Mouse (Mus musculus) heart, adult 2 months (tissue): Measurements from ENCODE around the gene Ccl17.

Experiments
- CTCF ChIP-seq: fragments of 200-600 bp; IDR thresholded peaks from 2 replicates; pipeline ENCODE4 v1.8.1; 2022; ENCODE audit warnings: antibody characterized with exemption, mild to moderate bottlenecking, moderate library complexity
- EP300 ChIP-seq: fragments of 200-500 bp; IDR thresholded peaks from 2 replicates; pipeline ENCODE4 v1.6.1; 2011; ENCODE audit warnings: low read depth, low read length, control low read depth; ENCODE audit not compliant: insufficient read depth
- POLR2A ChIP-seq: fragments of 200-500 bp; IDR thresholded peaks from 2 replicates; pipeline ENCODE4 v1.6.1; 2011; ENCODE audit warnings: mild to moderate bottlenecking, low read depth, low read length, control low read depth; ENCODE audit not compliant: insufficient read depth

- peak; percentile 90 for TF ChIP-seq POLR2A
- TF ChIP-seq CTCF = no peak
- TF ChIP-seq EP300 = 0 out of 2 replicates have a peak, but pooled peaks have one; percentile 30
These were observed 38.1 kb upstream of the Ccl17 start, which contains the start of gene Cx3cl1 for GRCm38 (mm10) chr8:94771941-94772670.
